Mouse (Mus musculus) skeletal muscle tissue, adult 2 months (tissue): ENCODE results near the gene Dzip1l.

Source experiments
- DNase-seq: peaks from one replicate; pipeline ENCODE4 v3.0.0-alpha.2; 2012; ENCODE audit warnings: low read depth, low spot score

The Dzip1l gene

GRCm38 (mm10) chr9:99660756-99661155 is 31.5 kb downstream of the Dzip1l start:
- no peak for DNase-seq

DNA sequence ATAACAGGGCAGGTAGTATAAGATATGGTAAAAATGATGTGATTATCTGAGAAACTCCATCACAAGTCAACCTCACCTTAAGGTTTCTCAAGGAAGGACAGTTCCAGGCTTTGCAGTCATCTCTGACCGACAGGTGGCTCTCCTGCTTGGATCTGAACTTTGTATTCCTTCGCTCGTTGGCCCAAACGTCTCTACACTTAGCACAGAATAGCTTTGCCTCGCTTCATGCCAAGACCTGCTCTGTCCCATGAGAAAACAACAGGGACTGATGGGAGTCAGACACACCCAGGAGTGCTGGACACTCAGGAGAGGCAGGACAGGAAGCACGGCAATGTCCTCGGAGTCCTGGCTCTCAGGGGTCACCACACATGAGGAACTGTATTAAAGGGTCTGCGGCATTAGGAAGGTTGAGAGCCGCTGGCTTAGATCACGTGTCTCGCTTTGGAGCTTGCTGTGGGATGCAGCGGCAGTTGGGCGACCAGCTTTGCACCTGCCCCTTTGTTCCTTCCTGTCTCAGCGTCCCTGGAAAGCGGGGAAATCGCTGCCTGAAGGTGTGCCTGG is 32.4 kb downstream of the Dzip1l start:
- DNase-seq = no peak

DNA sequence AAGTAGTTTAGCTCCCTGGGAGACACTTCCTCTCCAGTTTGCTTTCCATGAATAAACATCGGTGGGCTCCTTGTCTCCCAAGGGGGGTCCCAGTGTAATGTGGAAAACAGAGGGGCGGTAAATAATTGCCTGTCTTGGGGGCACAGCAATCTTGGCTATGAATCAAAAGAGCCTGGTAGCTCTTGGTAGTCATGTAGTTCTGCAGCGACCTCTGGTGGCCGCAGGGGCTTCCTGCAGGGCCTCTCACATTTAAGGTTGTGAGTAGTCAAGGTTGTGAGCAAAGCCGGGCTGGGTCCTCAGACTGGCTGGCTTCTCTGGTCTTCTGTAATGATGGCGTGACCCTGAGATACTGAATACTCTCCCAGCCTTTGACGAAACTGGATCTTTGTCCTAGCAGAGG is 33.1 kb downstream of the Dzip1l start:
- peak; percentile 59 for DNase-seq

DNA sequence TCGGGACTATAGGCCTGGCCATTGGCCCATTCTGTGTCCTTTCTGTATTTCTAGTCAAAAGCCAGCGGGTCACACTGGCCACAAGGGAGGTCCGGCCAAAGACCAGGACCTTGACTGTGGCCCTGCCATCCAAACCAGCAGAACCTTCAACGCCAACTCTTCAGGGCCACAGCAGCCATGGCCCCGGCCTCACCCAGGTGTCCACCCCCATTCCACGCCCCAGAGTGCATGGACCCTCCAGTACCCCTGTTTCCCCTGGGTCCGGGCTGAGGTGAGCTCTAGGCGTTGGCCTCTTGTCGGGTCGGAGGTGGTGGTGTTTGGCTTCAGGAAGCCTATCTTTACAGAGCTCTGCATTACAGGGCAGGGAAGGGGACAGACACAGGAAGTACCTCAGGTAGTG is 33.6 kb downstream of the Dzip1l start:
- DNase-seq = no peak

- peak; percentile 51 for DNase-seq
Observed at GRCm38 (mm10) chr9:99667596-99667995, 38.3 kb downstream of the Dzip1l start.

DNA sequence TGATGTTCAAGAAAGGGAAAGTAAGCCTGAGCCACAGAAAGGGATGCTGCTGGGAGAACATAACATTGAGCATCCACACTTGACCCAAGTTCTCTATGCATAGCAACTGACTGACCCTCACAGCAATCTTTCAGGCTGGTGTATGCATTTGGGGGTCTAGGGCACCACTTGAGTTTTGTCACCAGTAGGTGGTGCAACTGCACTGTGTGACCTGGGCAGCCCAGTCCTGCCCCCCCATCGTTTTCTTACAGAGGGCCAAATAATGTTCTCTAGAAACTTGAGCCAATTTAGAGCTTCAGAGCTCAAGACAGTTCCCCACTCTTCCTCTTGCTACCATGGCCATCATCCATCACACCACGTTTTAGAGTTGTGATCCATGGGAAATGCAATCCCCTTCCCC is 42.3 kb downstream of the Dzip1l start:
- DNase-seq = no peak

DNA sequence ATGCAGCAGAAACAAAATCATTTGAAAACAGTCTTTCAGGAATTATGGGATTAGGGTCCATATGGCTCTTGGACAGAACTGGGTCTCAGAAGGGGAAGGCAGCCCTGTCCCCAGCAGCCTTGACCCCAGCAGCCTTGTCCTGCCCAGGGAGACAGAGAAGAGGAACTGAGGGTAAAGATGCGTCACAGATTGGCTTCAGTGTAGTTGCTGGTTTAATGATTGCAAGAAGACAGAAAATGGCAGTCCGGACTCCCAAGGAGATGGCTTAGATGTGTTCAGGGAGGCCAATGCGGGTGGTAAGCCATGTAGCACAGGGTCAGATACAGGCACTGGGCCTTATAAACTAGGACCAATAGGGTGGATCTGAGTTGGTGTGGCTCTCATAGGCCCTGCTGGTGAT is 46.4 kb downstream of the Dzip1l start:
- DNase-seq = no peak

DNA sequence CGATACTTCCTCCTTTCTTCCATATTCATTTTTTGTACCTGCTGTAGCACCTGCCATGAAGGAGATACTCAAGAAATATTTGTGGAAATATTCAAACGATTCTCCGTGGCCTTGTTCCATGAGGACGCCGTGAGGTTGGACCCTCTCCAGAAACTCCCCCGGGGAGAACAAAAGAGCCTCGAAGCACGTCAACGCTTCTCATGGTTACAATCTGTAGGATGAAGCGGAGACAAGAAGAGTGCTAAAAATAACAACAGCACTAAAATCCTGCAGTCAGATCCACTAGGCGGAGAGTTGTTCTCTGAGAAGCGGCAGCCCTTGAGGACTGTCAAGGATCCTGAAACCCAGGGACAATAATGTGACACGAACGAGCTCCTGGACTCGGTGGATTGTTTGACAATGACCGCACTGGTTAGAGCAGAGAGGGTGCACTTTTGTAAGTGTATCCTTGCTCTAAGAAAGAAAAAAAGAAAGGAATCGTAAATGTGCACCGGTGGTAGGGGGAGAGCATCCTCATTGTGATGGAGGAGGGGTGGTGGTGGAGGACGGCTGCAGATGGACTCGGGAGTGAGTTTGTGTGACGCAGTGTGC is 52.8 kb downstream of the Dzip1l start:
- DNase-seq = no peak

GRCm38 (mm10) chr9:99685061-99685521 is 55.8 kb downstream of the Dzip1l start:
- DNase-seq = no peak

- no peak for DNase-seq
Observed at GRCm38 (mm10) chr9:99685536-99686231, 56.4 kb downstream of the Dzip1l start.

GRCm38 (mm10) chr9:99689796-99690195 is 60.5 kb downstream of the Dzip1l start:
- no peak for DNase-seq

- no peak for DNase-seq
Observed at GRCm38 (mm10) chr9:99690386-99690785, 61.1 kb downstream of the Dzip1l start.

DNA sequence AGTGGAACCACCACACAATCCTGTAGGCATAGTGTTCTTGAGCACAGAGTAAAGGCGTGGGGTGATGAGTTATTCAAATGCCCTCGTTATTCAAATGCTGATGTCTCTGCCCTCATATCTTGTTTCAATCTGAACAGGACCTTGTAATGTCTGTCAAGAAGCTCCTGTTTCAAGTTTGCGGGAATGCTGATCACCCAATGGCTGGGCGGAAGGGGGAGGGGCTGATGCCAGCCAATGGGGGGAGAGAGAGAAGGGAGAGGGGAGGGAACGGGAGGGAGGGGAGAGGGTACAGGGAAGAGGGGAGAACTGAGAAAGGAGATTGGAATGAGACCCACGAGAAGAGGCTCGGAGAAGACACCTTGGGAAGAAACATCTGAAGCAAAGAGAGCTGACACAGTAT is 65.7 kb downstream of the Dzip1l start:
- DNase-seq = no peak

DNA sequence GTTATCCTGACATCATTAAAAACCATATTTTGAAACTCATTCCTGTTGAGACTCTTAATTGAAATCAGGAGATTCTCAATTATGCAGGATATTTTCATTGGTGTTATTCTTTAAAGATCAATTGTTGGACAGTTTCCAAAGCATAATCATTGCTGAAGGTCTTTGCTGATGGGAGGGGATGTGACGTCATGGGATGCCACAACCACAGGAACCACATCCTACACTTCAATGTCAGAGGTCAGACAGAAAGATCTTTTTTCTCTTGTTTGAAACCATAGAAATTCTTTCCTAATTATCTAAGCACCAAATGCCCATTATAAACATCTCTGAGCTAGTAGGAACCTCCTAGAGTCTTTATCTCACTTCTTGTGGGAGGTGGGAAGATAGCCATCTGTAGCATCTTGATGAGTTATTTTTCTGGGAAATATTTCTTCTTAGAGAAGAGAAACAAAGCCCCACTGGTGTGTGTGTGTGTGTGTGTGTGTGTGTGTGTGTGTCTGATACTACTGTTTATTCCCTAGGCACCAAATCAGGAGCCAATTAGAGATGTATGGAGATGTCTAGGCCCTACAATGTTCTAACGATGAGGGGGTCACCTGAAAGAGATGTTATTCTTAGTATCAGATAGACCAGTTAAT is 70.6 kb downstream of the Dzip1l start:
- no peak for DNase-seq

DNA sequence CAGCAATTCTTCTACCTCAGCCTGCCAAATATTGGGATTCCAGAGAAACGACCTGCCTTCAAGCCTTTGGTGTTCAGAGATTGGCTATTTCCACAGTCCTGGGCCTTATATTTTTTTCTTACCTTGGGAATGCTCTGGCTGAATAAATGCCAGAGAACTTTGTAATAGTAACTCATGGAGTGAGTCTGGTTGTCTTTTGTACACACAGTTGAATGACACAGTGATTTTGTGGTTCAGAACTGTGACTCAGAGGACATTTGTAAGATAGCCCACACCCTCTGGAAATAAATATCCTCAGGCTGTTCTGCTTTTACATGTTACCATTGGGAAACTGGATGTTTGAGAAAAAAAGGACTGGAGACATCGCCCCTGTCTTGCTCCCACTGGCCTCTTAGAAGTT is 71.9 kb downstream of the Dzip1l start:
- DNase-seq = no peak

GRCm38 (mm10) chr9:99702215-99702614 is 72.9 kb downstream of the Dzip1l start:
- no peak for DNase-seq

GRCm38 (mm10) chr9:99703711-99704110 is 74.4 kb downstream of the Dzip1l start:
- DNase-seq = no peak

DNA sequence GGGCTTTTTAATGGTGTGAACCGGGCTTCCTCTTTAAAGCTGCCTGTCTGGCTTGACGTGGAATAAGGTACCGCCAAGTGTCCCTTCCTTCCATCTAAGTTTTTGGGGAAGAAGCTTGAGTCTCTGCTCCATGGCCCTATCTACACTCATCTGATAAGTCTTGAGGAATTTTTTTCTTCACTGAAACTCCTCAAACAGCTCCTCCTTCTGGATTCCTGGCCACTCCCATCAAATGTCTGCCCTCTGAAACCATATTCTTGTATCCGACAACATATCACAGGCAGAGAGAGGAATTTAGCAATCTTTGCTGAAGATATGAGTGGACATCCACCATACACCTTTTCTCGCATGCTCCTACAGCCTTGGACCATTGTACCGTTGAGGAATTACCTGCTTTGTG is 77.0 kb downstream of the Dzip1l start:
- no peak for DNase-seq

GRCm38 (mm10) chr9:99707425-99708126 is 78.3 kb downstream of the Dzip1l start:
- DNase-seq = no peak

DNA sequence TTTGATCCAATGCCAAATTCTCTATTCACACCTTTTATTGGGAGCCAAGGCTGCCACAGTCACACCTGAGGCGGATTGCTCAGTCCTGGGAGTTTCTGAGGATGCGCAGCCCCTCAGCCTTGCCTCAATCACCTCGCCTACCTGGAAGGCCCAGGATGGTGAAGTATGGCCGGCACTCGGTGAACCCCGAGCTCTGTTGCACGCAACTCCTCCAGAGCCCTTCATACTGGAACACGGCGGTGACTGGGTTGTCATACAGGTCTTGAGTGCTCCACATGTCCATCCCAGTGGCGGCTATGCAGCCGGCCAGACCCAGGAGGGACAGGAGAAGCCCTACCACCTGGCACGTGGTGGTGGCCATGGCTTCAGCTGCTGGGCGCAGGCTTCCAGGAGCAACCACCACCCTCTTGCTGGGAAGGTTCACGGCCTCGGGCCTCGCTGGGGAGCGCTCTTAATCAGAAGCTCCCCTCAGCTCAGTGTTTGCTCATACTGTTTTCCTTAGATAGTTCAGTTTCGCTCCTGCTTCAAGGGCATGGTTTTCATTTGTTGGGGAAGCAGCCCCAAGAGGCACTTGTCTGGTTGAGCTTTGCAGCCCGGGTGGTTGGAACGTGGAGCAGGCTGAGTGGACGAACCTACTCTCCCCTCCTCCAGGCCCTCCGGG is 80.4 kb downstream of the Dzip1l start:
- DNase-seq = no peak

DNA sequence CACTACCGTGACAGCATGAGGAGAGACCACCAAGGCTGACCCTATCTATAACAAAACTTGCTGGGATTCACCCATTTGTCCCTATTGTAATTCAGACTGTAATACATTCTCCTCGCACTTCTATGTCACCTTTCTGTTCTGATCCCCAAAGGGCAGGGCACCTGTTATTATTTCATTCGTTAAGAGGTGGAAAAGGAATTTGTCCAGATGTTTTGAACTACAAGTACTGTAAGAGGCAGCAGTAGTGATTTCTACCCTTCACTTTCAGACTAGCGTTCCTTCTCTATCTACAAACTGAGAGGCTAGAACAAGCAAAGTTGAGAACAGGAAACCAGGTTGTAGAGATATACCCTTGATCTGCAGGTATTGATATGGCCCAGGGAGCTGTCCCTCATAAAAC is 81.0 kb downstream of the Dzip1l start:
- DNase-seq = no peak

DNA sequence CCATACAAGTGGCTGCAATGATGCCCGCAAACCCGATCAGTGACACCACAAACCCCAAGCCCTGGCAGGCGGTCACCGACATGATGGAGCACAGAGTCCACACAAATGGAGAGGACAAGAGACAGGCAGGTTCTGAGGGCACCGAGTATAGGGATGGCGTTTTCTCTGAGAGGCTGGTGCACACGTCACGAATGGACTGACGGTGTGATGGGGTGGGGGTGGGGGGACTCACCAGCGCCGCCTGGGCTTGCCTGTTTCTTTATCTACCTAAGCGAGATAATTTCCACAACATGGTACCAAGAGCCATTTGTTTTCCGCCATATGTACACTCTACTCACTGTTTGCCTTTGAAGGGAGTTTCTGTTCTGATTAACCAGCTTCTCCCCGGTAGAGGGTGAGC is 87.8 kb downstream of the Dzip1l start, which contains the start of gene Cldn18:
Gene Cldn18 (minus strand): TSS at position 134 of the 400 bp plus-strand sequence.
- no peak for DNase-seq
